Mouse (Mus musculus): ENCODE data around the gene Pak1ip1.
A peak's percentile ranks its signal among the peaks of the same experiment; 100 is the strongest.

Gene Pak1ip1

DNA sequence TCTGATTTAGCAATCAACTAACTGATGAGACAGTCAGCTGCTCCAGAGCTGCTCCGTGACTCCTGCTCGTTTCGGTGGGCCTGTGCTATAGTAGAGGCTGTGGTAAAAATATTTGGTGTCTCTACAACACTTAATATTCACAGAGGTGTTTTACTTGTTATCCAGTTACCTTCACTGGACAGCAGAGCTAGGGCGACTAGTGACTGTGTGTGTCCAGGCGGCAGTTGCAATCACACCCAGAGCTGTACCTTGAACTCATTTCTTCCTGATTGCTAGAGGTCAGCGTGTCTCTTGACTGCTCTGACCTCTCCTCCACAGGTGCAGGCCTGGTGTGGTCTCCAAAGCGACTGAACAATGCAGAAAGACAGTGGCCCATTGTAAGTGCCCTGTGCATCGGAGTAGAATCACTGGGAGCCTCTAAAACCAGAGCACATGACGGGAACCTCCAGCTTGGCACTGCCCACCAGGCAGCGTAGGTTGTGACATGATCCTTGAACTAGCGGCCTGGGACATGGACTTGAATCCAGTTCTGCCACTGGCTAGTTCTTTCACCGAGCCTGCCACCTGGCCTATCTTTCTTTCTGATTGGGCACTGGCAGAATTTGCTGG, 16.1 kb downstream of the Pak1ip1 start:
- Histone ChIP-seq H3K27me3 (ENCODE audit: insufficient read depth, low read length) (no peaks in the 10 kb centered on the region), H3K9me3 (ENCODE audit: low read length) (no peaks in the 10 kb centered on the region), H3K4me1 (replicated peaks; ENCODE audit: low read depth, low read length) (peaks cover 57% of the 10 kb centered on the region), H3K36me3 (ENCODE audit: insufficient read depth, low read length) (peaks cover 83% of the 10 kb centered on the region), H3K4me3 (replicated peaks; ENCODE audit: low read length) (peak overlapping the region; percentile 87)
- no peak for TF ChIP-seq CTCF (conservative IDR thresholded peaks at IDR 0.05; ENCODE audit: low read length)
- no peak for TF ChIP-seq POU5F1 (IDR thresholded peaks at IDR 0.05; ENCODE audit: borderline replicate concordance, low read length)
- TF ChIP-seq NANOG (IDR thresholded peaks at IDR 0.05; ENCODE audit: borderline replicate concordance, low read length) = no peak

GRCm38 (mm10) chr13:41017832-41018231, 17.0 kb downstream of the Pak1ip1 start:
- no peaks in the 10 kb centered on the region for H3K27me3 ChIP-seq (ENCODE audit: insufficient read depth, low read length)
- no peak for TF ChIP-seq POU5F1 (IDR thresholded peaks at IDR 0.05; ENCODE audit: borderline replicate concordance, low read length)
- H3K36me3 ChIP-seq (ENCODE audit: insufficient read depth, low read length) = peaks cover 82% of the 10 kb centered on the region
- H3K4me3 ChIP-seq (replicated peaks; ENCODE audit: low read length) = no peak overlapping the region
- H3K4me1 ChIP-seq (replicated peaks; ENCODE audit: low read depth, low read length) = peaks cover 61% of the 10 kb centered on the region
- H3K9me3 ChIP-seq (ENCODE audit: low read length) = no peaks in the 10 kb centered on the region

DNA sequence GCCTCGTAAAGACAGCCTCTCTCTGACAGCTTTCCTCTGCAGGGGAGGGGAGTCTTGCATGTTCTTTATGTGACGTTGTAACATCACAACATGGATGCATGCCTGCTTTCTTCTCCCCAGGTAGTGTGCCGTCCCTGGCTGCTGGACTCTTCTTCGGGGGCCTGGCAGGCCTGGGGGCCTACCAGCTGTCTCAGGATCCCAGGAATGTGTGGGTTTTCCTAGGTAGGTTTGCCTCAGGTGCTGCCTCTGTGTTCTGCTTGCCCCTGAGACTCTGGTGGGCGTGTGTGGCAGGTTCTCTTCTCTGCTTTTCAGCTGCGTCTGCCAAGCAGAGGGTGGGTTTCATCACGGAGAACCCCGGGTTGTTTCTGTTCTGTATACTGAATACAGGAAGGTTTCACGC, 17.4 kb downstream of the Pak1ip1 start:
- Histone ChIP-seq H3K4me3 (replicated peaks; ENCODE audit: low read length) (no peak overlapping the region), H3K36me3 (ENCODE audit: insufficient read depth, low read length) (peaks cover 80% of the 10 kb centered on the region), H3K27me3 (ENCODE audit: insufficient read depth, low read length) (no peaks in the 10 kb centered on the region), H3K9me3 (ENCODE audit: low read length) (no peaks in the 10 kb centered on the region), H3K4me1 (replicated peaks; ENCODE audit: low read depth, low read length) (peaks cover 58% of the 10 kb centered on the region)
- no peak for TF ChIP-seq NANOG (IDR thresholded peaks at IDR 0.05; ENCODE audit: borderline replicate concordance, low read length)
- TF ChIP-seq POU5F1 (IDR thresholded peaks at IDR 0.05; ENCODE audit: borderline replicate concordance, low read length) = no peak
- no peak for TF ChIP-seq CTCF (conservative IDR thresholded peaks at IDR 0.05; ENCODE audit: low read length)

DNA sequence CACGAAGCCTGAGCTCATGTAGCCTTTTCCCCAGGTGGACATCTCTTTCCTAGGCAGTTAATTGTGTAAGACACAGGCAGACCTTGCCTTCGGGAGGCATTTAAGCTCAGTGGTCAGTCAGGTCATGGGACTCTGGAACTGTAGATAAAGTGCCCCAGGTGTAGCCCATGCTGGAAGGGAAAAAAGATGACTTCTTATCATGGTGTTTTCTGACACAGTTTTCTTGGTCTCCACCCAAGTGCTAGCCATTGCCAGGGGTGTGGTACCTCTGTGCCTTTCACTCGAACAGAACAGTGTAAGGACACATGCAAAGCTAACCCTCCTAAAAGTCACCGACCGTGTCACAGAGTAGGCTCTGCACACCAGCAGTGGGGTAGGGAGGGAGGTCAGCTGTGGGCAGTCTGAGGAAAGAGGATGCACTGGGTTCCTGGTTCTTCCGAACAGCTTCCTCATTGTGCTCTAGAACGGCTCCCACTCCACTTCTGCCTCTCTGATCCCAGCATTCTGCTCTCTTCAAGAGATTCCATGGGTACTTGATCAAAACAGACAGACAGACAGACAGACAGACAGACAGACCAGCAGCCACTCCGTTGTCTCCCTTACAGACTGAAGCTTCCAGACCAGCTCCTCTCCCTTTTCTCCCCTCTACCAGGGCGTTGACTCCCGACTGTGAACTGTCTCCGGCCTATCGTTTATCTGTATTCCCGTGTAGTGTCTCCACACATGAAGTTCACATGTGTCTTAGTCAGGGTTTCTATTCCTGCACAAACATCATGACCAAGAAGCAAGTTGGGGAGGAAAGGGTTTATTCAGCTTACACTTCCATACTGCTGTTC, 18.2 kb downstream of the Pak1ip1 start:
- Histone ChIP-seq H3K4me3 (replicated peaks; ENCODE audit: low read length) (no peak overlapping the region), H3K4me1 (replicated peaks; ENCODE audit: low read depth, low read length) (peaks cover 57% of the 10 kb centered on the region), H3K9me3 (ENCODE audit: low read length) (no peaks in the 10 kb centered on the region), H3K36me3 (ENCODE audit: insufficient read depth, low read length) (peaks cover 79% of the 10 kb centered on the region), H3K27me3 (ENCODE audit: insufficient read depth, low read length) (no peaks in the 10 kb centered on the region)
- TF ChIP-seq POU5F1 (IDR thresholded peaks at IDR 0.05; ENCODE audit: borderline replicate concordance, low read length) = no peak
- TF ChIP-seq CTCF (conservative IDR thresholded peaks at IDR 0.05; ENCODE audit: low read length) = no peak
- no peak for TF ChIP-seq NANOG (IDR thresholded peaks at IDR 0.05; ENCODE audit: borderline replicate concordance, low read length)

- Histone ChIP-seq H3K4me1 (replicated peaks; ENCODE audit: low read depth, low read length) (peaks cover 52% of the 10 kb centered on the region), H3K36me3 (ENCODE audit: insufficient read depth, low read length) (peaks cover 64% of the 10 kb centered on the region), H3K9me3 (ENCODE audit: low read length) (no peaks in the 10 kb centered on the region), H3K27me3 (ENCODE audit: insufficient read depth, low read length) (peaks cover 2% of the 10 kb centered on the region), H3K4me3 (replicated peaks; ENCODE audit: low read length) (no peak overlapping the region)
- no peak for TF ChIP-seq CTCF (conservative IDR thresholded peaks at IDR 0.05; ENCODE audit: low read length)
- TF ChIP-seq POU5F1 (IDR thresholded peaks at IDR 0.05; ENCODE audit: borderline replicate concordance, low read length) = no peak
- TF ChIP-seq NANOG (IDR thresholded peaks at IDR 0.05; ENCODE audit: borderline replicate concordance, low read length) = no peak
Measured at GRCm38 (mm10) chr13:41020494-41020893, 19.7 kb downstream of the Pak1ip1 start.

DNA sequence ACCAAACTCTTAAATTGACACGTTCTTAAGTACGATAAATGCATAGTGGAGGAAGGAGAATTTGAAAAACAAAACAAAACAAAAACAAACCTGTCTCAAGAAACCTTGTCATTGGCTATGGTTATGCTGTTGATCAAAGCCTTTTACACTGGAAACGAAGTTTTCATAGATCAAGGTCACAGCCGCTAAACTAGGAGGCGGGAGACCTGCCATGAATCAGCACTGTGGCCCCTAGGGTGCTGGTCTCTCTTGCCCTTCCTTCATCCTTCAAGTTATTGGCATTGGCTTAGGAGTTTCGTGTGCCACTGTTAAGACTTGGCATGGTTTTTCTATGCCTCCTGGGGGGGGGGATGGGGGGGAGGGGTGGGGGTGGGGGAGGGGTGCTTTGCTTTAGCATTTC, 20.8 kb downstream of the Pak1ip1 start:
- no peak overlapping the region for H3K4me3 ChIP-seq (replicated peaks; ENCODE audit: low read length)
- H3K27me3 ChIP-seq (ENCODE audit: insufficient read depth, low read length) = peaks cover 9% of the 10 kb centered on the region
- no peak for TF ChIP-seq CTCF (conservative IDR thresholded peaks at IDR 0.05; ENCODE audit: low read length)
- TF ChIP-seq NANOG (IDR thresholded peaks at IDR 0.05; ENCODE audit: borderline replicate concordance, low read length) = no peak
- TF ChIP-seq POU5F1 (IDR thresholded peaks at IDR 0.05; ENCODE audit: borderline replicate concordance, low read length) = no peak
- H3K36me3 ChIP-seq (ENCODE audit: insufficient read depth, low read length) = peaks cover 64% of the 10 kb centered on the region
- no peaks in the 10 kb centered on the region for H3K9me3 ChIP-seq (ENCODE audit: low read length)
- H3K4me1 ChIP-seq (replicated peaks; ENCODE audit: low read depth, low read length) = peaks cover 55% of the 10 kb centered on the region

- no peak overlapping the region for H3K4me3 ChIP-seq (replicated peaks; ENCODE audit: low read length)
- no peaks in the 10 kb centered on the region for H3K9me3 ChIP-seq (ENCODE audit: low read length)
- peaks cover 50% of the 10 kb centered on the region for H3K4me1 ChIP-seq (replicated peaks; ENCODE audit: low read depth, low read length)
- H3K36me3 ChIP-seq (ENCODE audit: insufficient read depth, low read length) = peaks cover 62% of the 10 kb centered on the region
- TF ChIP-seq CTCF (conservative IDR thresholded peaks at IDR 0.05; ENCODE audit: low read length) (no peak), NANOG (IDR thresholded peaks at IDR 0.05; ENCODE audit: borderline replicate concordance, low read length) (no peak), POU5F1 (IDR thresholded peaks at IDR 0.05; ENCODE audit: borderline replicate concordance, low read length) (no peak)
- H3K27me3 ChIP-seq (ENCODE audit: insufficient read depth, low read length) = peaks cover 9% of the 10 kb centered on the region
Measured at GRCm38 (mm10) chr13:41022099-41022498, 21.3 kb downstream of the Pak1ip1 start.

- no peaks in the 10 kb centered on the region for H3K9me3 ChIP-seq (ENCODE audit: low read length)
- H3K36me3 ChIP-seq (ENCODE audit: insufficient read depth, low read length) = no peaks in the 10 kb centered on the region
- H3K4me3 ChIP-seq (replicated peaks; ENCODE audit: low read length) = no peak overlapping the region
- TF ChIP-seq NANOG (IDR thresholded peaks at IDR 0.05; ENCODE audit: borderline replicate concordance, low read length) (no peak), POU5F1 (IDR thresholded peaks at IDR 0.05; ENCODE audit: borderline replicate concordance, low read length) (no peak), CTCF (conservative IDR thresholded peaks at IDR 0.05; ENCODE audit: low read length) (no peak)
- H3K27me3 ChIP-seq (ENCODE audit: insufficient read depth, low read length) = peaks cover 9% of the 10 kb centered on the region
- H3K4me1 ChIP-seq (replicated peaks; ENCODE audit: low read depth, low read length) = peaks cover 15% of the 10 kb centered on the region
Measured at GRCm38 (mm10) chr13:41030098-41030497, 29.3 kb downstream of the Pak1ip1 start.

Data from E14TG2a.4 (cell line).